Mouse (Mus musculus) forebrain, embryonic 16.5 days (tissue): ENCODE measurements at regions not wholly inside any gene's neighbourhood (a gene's known extent, or its start where the extent isn't known, plus 50 kb on each side); places are given as distances from the start of the nearest gene placed in this dataset.

ENCODE experiments used
- ATAC-seq: fragments of 200-750 bp; cut with Nextera tagmentation; 2 replicates; pipeline ENCODE4 v1.8.0; 2017; ENCODE audit warnings: mild to moderate bottlenecking, moderate library complexity
- H3K27ac ChIP-seq: fragments of 300-500 bp; sonication (generic); 2 replicates; pipeline ENCODE4 v1.5.1; 2014; ENCODE audit warnings: low read length, control low read depth
- H3K27me3 ChIP-seq: fragments of 300-500 bp; sonication (generic); replicated peaks from 2 replicates; pipeline ENCODE4 v1.6.1; 2014; ENCODE audit warnings: low read length; ENCODE audit not compliant: control insufficient read depth, insufficient read depth
- H3K36me3 ChIP-seq: fragments of 300-500 bp; sonication (generic); 2 replicates; pipeline ENCODE4 v1.6.1; 2014; ENCODE audit not compliant: control insufficient read depth, insufficient read depth
- H3K4me1 ChIP-seq: fragments of 300-500 bp; sonication (generic); replicated peaks from 2 replicates; pipeline ENCODE4 v1.6.1; 2014; ENCODE audit warnings: low read length; ENCODE audit not compliant: control insufficient read depth, insufficient read depth
- H3K4me2 ChIP-seq: fragments of 300-500 bp; sonication (generic); 2 replicates; pipeline ENCODE4 v1.6.1; 2014; ENCODE audit warnings: mild to moderate bottlenecking, low read length, control low read depth
- H3K4me3 ChIP-seq: fragments of 300-500 bp; sonication (generic); replicated peaks from 2 replicates; pipeline ENCODE4 v1.5.1; 2014; ENCODE audit warnings: mild to moderate bottlenecking, low read length, control low read depth
- H3K9ac ChIP-seq: fragments of 300-500 bp; sonication (generic); replicated peaks from 2 replicates; pipeline ENCODE4 v1.6.1; 2014; ENCODE audit warnings: low read depth, low read length, control low read depth
- H3K9me3 ChIP-seq: fragments of 300-500 bp; sonication (generic); 2 replicates; pipeline ENCODE4 v1.6.1; 2016; ENCODE audit warnings: low read length; ENCODE audit not compliant: control insufficient read depth
- WGBS: fragments of 180-500 bp; shearing (Covaris S2); extraction: QIAGEN DNeasy Blood & Tissue Kit; methylation state at CpG from one replicate; pipeline ENCODE4 v1.1.7; 2014; 5-methylcytosine and 5-hydroxymethylcytosine counted together

DNA sequence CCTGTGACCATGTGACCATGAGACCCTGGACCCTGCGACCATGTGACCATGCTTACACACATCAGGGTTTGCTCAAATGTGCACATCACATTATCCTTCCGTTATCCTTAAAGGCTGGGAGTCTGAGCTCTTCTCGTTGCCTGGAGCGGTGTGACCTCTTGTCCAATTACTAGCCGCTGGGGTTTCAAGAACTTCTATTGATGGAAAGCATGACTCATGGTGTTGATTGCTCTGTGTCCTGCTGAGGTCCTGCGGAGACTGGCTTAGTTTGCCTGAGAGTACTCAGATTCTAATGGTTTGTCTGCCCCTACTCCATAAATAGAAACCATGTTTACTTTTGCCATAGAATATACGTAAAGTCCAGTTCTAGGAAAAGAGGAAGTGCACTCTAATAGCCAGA lies 197.5 kb upstream of the Pik3r1 start:
- 80% methylated on average over 7 of the region's 7 CpGs for WGBS
- no peak for ATAC-seq
- no peak overlapping the region for H3K27ac ChIP-seq
- H3K36me3 ChIP-seq: no peaks in the 10 kb centered on the region
- H3K4me2 ChIP-seq: no peak overlapping the region
- H3K9ac ChIP-seq: no peak overlapping the region
- H3K9me3 ChIP-seq: no peaks in the 10 kb centered on the region
- no peaks in the 10 kb centered on the region for H3K4me1 ChIP-seq
- no peaks in the 10 kb centered on the region for H3K27me3 ChIP-seq
- no peak overlapping the region for H3K4me3 ChIP-seq

DNA sequence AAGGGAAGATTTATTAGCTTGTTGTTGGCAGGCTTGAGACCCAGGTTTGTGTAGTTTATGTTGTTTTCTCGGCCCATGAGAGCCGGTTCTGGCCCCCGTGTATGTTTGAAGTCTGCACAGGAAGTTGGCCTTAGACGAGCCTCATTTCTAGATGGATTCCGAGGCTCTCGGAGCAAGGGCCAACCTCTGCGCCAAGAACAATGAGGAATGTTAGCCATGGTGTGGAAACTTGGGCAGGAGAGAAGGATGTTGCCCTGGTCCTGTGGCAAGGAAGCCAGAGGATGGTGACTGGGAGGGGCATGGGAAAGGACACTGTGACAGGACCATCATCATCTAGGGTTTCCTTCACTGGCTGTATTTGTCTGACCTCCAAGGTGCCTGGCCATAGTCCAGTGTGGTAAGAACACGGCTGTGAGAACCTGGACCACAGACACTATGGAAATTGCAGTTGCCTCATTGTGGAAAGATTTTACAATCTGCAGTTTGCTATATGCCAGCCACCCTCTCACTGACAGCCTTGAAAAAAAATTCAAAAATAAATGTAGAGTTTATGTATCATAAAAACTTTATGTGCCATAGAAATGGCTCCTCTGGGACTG lies 198.9 kb upstream of the Pik3r1 start:
- Histone ChIP-seq H3K9me3 (no peaks in the 10 kb centered on the region), H3K27ac (no peak overlapping the region), H3K4me1 (no peaks in the 10 kb centered on the region), H3K9ac (no peak overlapping the region), H3K27me3 (no peaks in the 10 kb centered on the region), H3K4me3 (no peak overlapping the region), H3K4me2 (no peak overlapping the region), H3K36me3 (no peaks in the 10 kb centered on the region)
- no peak for ATAC-seq
- WGBS: 91% methylated on average over 8 of the region's 8 CpGs

DNA sequence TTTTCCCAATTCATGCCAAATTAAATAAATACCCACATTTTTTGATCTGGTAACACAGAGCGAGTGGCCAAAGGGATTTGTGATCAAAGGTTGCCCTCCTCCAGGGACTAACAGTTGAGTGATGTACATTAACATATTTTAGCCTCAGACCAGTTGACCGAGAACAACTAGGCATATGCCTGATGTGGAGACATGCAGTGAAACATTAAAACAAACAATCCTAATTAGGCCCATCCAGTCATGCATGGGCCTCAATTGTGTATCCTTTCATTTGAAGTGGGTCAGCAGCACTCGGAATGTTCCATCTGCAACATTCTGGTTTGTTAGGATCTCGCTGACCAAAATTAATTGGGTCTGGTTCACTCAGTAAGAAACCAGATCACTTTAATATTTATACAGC lies 199.4 kb upstream of the Pik3r1 start:
- no peak overlapping the region for H3K4me2 ChIP-seq
- no peak overlapping the region for H3K27ac ChIP-seq
- H3K36me3 ChIP-seq: no peaks in the 10 kb centered on the region
- no peaks in the 10 kb centered on the region for H3K9me3 ChIP-seq
- no peak for ATAC-seq
- H3K4me1 ChIP-seq: no peaks in the 10 kb centered on the region
- H3K9ac ChIP-seq: no peak overlapping the region
- H3K27me3 ChIP-seq: no peaks in the 10 kb centered on the region
- 48% methylated on average over 4 of the region's 4 CpGs for WGBS
- no peak overlapping the region for H3K4me3 ChIP-seq

DNA sequence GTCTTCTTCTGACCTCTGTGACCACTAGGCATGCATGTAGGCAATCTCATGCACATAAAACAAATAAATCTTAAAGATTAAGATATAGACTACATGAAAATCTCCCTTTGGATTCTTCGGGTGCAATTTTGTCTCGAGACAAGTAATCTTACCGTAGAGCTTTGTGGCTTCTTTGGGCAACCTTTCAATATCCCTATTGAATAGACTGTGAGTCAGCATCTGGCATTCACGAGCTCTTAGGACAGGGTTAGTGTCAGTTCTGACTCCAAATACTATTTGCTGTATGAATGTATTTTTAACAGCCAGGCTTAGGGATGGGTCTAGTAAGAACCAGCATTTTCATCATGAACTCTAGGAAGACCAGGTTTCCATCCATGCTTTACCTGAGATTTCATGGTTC lies 208.7 kb upstream of the Pik3r1 start:
- no peak for ATAC-seq
- WGBS: 92% methylated on average over 4 of the region's 4 CpGs
- H3K36me3 ChIP-seq: no peaks in the 10 kb centered on the region

GRCm38 (mm10) chr13:101980171-101980835 lies 212.3 kb upstream of the Pik3r1 start:
- no peak overlapping the region for H3K4me2 ChIP-seq
- WGBS: 75% methylated on average over 4 of the region's 4 CpGs
- H3K9ac ChIP-seq: no peak overlapping the region
- ATAC-seq: no peak
- H3K36me3 ChIP-seq: no peaks in the 10 kb centered on the region
- peaks cover 3% of the 10 kb centered on the region; the same call in 1 of the 2 replicates for H3K9me3 ChIP-seq
- H3K4me3 ChIP-seq: no peak overlapping the region
- H3K4me1 ChIP-seq: no peaks in the 10 kb centered on the region
- H3K27me3 ChIP-seq: no peaks in the 10 kb centered on the region
- no peak overlapping the region for H3K27ac ChIP-seq

More for the DNA sequence above, 208.7 kb upstream of the Pik3r1 start:
- no peak overlapping the region for H3K9ac ChIP-seq
- no peak overlapping the region for H3K4me2 ChIP-seq
- no peaks in the 10 kb centered on the region for H3K4me1 ChIP-seq
- H3K27ac ChIP-seq: no peak overlapping the region
- H3K4me3 ChIP-seq: no peak overlapping the region
- H3K9me3 ChIP-seq: no peaks in the 10 kb centered on the region
- no peaks in the 10 kb centered on the region for H3K27me3 ChIP-seq

DNA sequence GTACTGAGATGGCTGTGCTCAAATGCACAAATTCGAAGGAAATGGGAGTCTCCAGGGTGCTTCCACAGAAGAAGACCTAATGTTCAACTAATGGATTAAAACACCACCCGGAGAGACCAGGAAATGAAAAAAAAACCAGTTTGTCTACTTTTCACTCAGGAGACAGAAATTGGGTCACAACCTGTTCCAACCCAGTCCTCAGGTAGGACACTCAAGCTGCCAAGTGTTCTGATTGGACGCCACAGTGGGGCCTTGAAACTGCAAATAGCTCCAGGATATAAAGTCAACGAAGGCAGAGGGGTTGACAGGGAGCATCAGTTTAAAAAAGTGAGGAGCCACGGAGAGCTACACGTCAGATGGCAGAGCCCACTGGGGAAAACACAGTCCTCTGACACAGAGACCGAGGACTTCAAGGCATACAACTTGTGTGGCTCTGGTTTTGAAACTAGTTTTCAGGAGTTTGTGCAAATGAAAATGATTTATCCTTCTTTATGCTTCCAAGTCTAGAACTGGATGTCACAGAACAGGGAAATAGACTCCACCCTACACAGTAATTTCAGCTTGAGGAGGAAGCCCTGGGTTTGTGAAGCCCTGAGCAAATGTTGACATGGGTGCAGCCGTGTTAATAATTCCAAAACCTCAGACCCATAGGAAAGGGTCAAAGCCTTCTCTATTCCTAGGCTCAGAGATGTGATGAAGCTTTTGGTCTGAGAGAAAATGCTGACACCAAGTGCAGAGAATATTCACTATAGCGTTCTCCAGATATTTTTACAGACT lies 220.8 kb upstream of the Pik3r1 start:
- 86% methylated on average over 9 of the region's 9 CpGs for WGBS
- Histone ChIP-seq H3K27me3 (no peaks in the 10 kb centered on the region), H3K9me3 (no peaks in the 10 kb centered on the region), H3K36me3 (no peaks in the 10 kb centered on the region), H3K27ac (no peak overlapping the region), H3K4me3 (no peak overlapping the region), H3K9ac (no peak overlapping the region), H3K4me1 (no peaks in the 10 kb centered on the region), H3K4me2 (no peak overlapping the region)
- ATAC-seq: no peak

GRCm38 (mm10) chr13:101991729-101992128 lies 223.7 kb upstream of the Pik3r1 start:
- ATAC-seq: no peak
- Histone ChIP-seq H3K9me3 (no peaks in the 10 kb centered on the region), H3K4me3 (no peak overlapping the region), H3K36me3 (no peaks in the 10 kb centered on the region), H3K27ac (no peak overlapping the region), H3K4me1 (no peaks in the 10 kb centered on the region; the same call in 1 of the 2 replicates), H3K27me3 (no peaks in the 10 kb centered on the region), H3K4me2 (no peak overlapping the region), H3K9ac (no peak overlapping the region)
- 93% methylated on average over 1 of the region's 1 CpGs for WGBS

GRCm38 (mm10) chr13:101994779-101995178 lies 226.8 kb upstream of the Pik3r1 start:
- no peak overlapping the region for H3K27ac ChIP-seq
- H3K9me3 ChIP-seq: no peaks in the 10 kb centered on the region
- no peaks in the 10 kb centered on the region for H3K27me3 ChIP-seq
- no peaks in the 10 kb centered on the region; the same call in 1 of the 2 replicates for H3K4me1 ChIP-seq
- no peak overlapping the region for H3K9ac ChIP-seq
- no peak overlapping the region for H3K4me2 ChIP-seq
- H3K4me3 ChIP-seq: no peak overlapping the region
- no peaks in the 10 kb centered on the region for H3K36me3 ChIP-seq
- no peak for ATAC-seq
- 62% methylated on average over 3 of the region's 3 CpGs for WGBS

DNA sequence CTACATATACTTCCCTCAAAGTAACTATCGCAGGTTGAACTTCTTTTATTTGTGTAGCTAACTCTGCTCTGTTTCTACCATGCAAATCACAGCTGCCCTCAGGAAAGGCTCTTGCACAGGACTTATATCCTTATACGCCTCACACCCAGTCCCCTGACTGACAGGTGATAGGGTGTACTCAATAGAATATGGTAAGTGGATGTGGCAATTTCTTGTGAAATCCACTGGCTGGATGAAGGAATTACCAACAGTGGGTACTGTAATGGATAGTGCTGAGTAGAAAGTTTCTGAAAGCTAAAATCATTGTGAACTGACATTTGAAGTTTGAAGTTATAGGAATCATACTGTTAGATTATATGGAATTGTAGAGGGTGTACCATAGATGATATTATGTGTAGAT lies 227.5 kb upstream of the Pik3r1 start:
- ATAC-seq: no peak
- 88% methylated on average over 2 of the region's 2 CpGs for WGBS

More for the DNA sequence above, 227.5 kb upstream of the Pik3r1 start:
- H3K4me3 ChIP-seq: no peak overlapping the region
- no peak overlapping the region for H3K4me2 ChIP-seq
- no peak overlapping the region for H3K9ac ChIP-seq
- no peaks in the 10 kb centered on the region for H3K9me3 ChIP-seq
- H3K4me1 ChIP-seq: no peaks in the 10 kb centered on the region; the same call in 1 of the 2 replicates
- H3K27ac ChIP-seq: no peak overlapping the region
- H3K27me3 ChIP-seq: no peaks in the 10 kb centered on the region
- no peaks in the 10 kb centered on the region for H3K36me3 ChIP-seq
